Comparison of ENCODE assay signal across 7 mouse cellular contexts in genomic region chr7:89903442-89904343, GRCm38 (mm10). TPM values are rescaled to one million over a fixed set of nuclear protein-coding genes. Genes with fewer than 3 reads are reported as not detected.
A peak's percentile ranks its signal among the peaks of the same experiment; 100 is the strongest.
DNase-seq lines count a peak whose midpoint lies in the region; ATAC-seq and TF ChIP-seq lines count a peak whose summit lies in the region.

TSS of gene Ccdc81 (minus strand) at chr7:89903629.

- DNase-seq in lung, postnatal 36 days = no peak
- no peak for DNase-seq in left cerebral cortex, postnatal 14 days (ENCODE audit: low spot score in 2 of 2)
- no peak for DNase-seq in left cerebral cortex, adult 9 months (ENCODE audit: low spot score in 2 of 2)

- peak; percentile 64; the same call in 1 of the 2 replicates for ATAC-seq in lung, embryonic 16.5 days (ENCODE audit: low read depth)
- ATAC-seq in embryonic facial prominence, embryonic 15.5 days (ENCODE audit: insufficient number of reproducible peaks, low FRiP score, low TSS enrichment, low read depth) = peak; percentile 76; the same call in 1 of the 2 replicates
- ATAC-seq in intestine, postnatal 0 days = no peak
- ATAC-seq in stomach, embryonic 15.5 days (ENCODE audit: insufficient read depth, low FRiP score, low read depth) = peak; percentile 70; the same call in 1 of the 2 replicates

- no peak for TF ChIP-seq CTCF in intestine, postnatal 0 days (IDR thresholded peaks at IDR 0.05; ENCODE audit: low read depth)

- no peaks in the 10 kb centered on the region for H3K4me1 ChIP-seq in lung, embryonic 16.5 days (replicated peaks; ENCODE audit: control insufficient read depth, insufficient read depth, low read length)
- peaks cover 11% of the 10 kb centered on the region for H3K4me1 ChIP-seq in embryonic facial prominence, embryonic 15.5 days
- no peaks in the 10 kb centered on the region for H3K4me1 ChIP-seq in intestine, postnatal 0 days (replicated peaks; ENCODE audit: control insufficient read depth, insufficient read depth, low read length)
- H3K4me1 ChIP-seq in stomach, embryonic 15.5 days = peaks cover 4% of the 10 kb centered on the region; the same call in 1 of the 2 replicates

- H3K4me2 ChIP-seq in lung, embryonic 16.5 days (ENCODE audit: low read depth, low read length) = peak within 1 kb of the TSS; percentile 42
- H3K4me2 ChIP-seq in embryonic facial prominence, embryonic 15.5 days (replicated peaks) = peak within 1 kb of the TSS; percentile 39
- H3K4me2 ChIP-seq in intestine, postnatal 0 days (replicated peaks; ENCODE audit: low read depth) = 0 out of 2 replicates have a peak within 1 kb of the TSS, but pooled peaks have one; percentile 9
- H3K4me2 ChIP-seq in stomach, embryonic 15.5 days = peak within 1 kb of the TSS; percentile 45

- H3K27me3 ChIP-seq in lung, embryonic 16.5 days (ENCODE audit: control insufficient read depth, insufficient read depth, low read depth, low read length) = no peaks in the 10 kb centered on the region
- no peaks in the 10 kb centered on the region for H3K27me3 ChIP-seq in embryonic facial prominence, embryonic 15.5 days
- no peaks in the 10 kb centered on the region for H3K27me3 ChIP-seq in intestine, postnatal 0 days (replicated peaks; ENCODE audit: control insufficient read depth, insufficient read depth, low read length)
- no peaks in the 10 kb centered on the region for H3K27me3 ChIP-seq in stomach, embryonic 15.5 days (replicated peaks)

- H3K9ac ChIP-seq in lung, embryonic 16.5 days (ENCODE audit: low read length) = no peak within 1 kb of the TSS
- H3K9ac ChIP-seq in embryonic facial prominence, embryonic 15.5 days = no peak within 1 kb of the TSS
- H3K9ac ChIP-seq in intestine, postnatal 0 days (ENCODE audit: low read depth, low read length) = no peak within 1 kb of the TSS
- no peak within 1 kb of the TSS for H3K9ac ChIP-seq in stomach, embryonic 15.5 days

- no peak within 1 kb of the TSS for H3K4me3 ChIP-seq in lung, embryonic 16.5 days (ENCODE audit: low read length)
- peak within 1 kb of the TSS; percentile 20 for H3K4me3 ChIP-seq in embryonic facial prominence, embryonic 15.5 days (replicated peaks)
- H3K4me3 ChIP-seq in intestine, postnatal 0 days (ENCODE audit: low read depth, low read length) = no peak within 1 kb of the TSS
- H3K4me3 ChIP-seq in stomach, embryonic 15.5 days (replicated peaks) = no peak within 1 kb of the TSS

- H3K27ac ChIP-seq in lung, embryonic 16.5 days (ENCODE audit: low read length) = no peak within 1 kb of the TSS
- 0 out of 2 replicates have a peak within 1 kb of the TSS, but pooled peaks have one; percentile 4 for H3K27ac ChIP-seq in embryonic facial prominence, embryonic 15.5 days (replicated peaks)
- no peak within 1 kb of the TSS for H3K27ac ChIP-seq in intestine, postnatal 0 days (ENCODE audit: low read depth, low read length)
- H3K27ac ChIP-seq in stomach, embryonic 15.5 days = no peak within 1 kb of the TSS

- 29% methylated on average over 22 of the region's 22 CpGs for WGBS in lung, embryonic 16.5 days
- 21% methylated on average over 22 of the region's 22 CpGs for WGBS in embryonic facial prominence, embryonic 15.5 days
- 44% methylated on average over 22 of the region's 22 CpGs for WGBS in intestine, postnatal 0 days
- 34% methylated on average over 22 of the region's 22 CpGs for WGBS in stomach, embryonic 15.5 days

- H3K36me3 ChIP-seq in lung, embryonic 16.5 days (ENCODE audit: control insufficient read depth, insufficient read depth, low read length) = no peaks in the 10 kb centered on the region
- no peaks in the 10 kb centered on the region for H3K36me3 ChIP-seq in embryonic facial prominence, embryonic 15.5 days
- no peaks in the 10 kb centered on the region for H3K36me3 ChIP-seq in intestine, postnatal 0 days (ENCODE audit: control insufficient read depth, insufficient read depth)
- H3K36me3 ChIP-seq in stomach, embryonic 15.5 days = no peaks in the 10 kb centered on the region

- intact Hi-C loops in left cerebral cortex, postnatal 14 days (cut with DNase I) = no loop called here

- H3K9me3 ChIP-seq in lung, embryonic 16.5 days (ENCODE audit: control insufficient read depth, low read length) = no peaks in the 10 kb centered on the region
- no peaks in the 10 kb centered on the region for H3K9me3 ChIP-seq in embryonic facial prominence, embryonic 15.5 days (replicated peaks)
- H3K9me3 ChIP-seq in intestine, postnatal 0 days (ENCODE audit: control insufficient read depth) = no peaks in the 10 kb centered on the region
- no peaks in the 10 kb centered on the region for H3K9me3 ChIP-seq in stomach, embryonic 15.5 days

RNA-seq across cellular contexts. Expression of gene Ccdc81, which starts in this region (rescaled TPM):
- 0.69 and 1.2 TPM in 2 replicates for polyA plus RNA-seq in lung, embryonic 16.5 days (2015; fragmentation: Nextera tagmentation; extraction: Ambion mirVana)
- 1.5 and 2.0 TPM in 2 replicates for polyA plus RNA-seq in embryonic facial prominence, embryonic 15.5 days (2015; fragmentation: Nextera tagmentation; extraction: Ambion mirVana)
- 0.04 and 0.08 TPM in 2 replicates for polyA plus RNA-seq in intestine, postnatal 0 days (2015; fragmentation: Nextera tagmentation; extraction: Ambion mirVana)
- polyA plus RNA-seq in stomach, embryonic 15.5 days (2015; fragmentation: Nextera tagmentation; extraction: Ambion mirVana) = not detected in 2 replicates
- under 1 TPM; 0.15 to 0.42 TPM for total RNA-seq in left cerebral cortex, postnatal 14 days (2021)

Comparison
In these comparisons a context has a peak if more than half of its experiments do, and no peak if none do; other contexts are left out.
1. Peak in ATAC-seq and H3K4me2 ChIP-seq in stomach, embryonic 15.5 days; RNA of the gene not detected or under 1 TPM.